Mouse (Mus musculus): Measurements from ENCODE around the gene Trim11. TPM values are rescaled to one million over a fixed set of nuclear protein-coding genes. Genes with fewer than 3 reads are reported as not detected.
A peak's percentile ranks its signal among the peaks of the same experiment; 100 is the strongest.

Gene Trim11
- total and polyA plus RNA-seq, 2 experiments from 2014 or later: 26.0 to 36.8 TPM

DNA sequence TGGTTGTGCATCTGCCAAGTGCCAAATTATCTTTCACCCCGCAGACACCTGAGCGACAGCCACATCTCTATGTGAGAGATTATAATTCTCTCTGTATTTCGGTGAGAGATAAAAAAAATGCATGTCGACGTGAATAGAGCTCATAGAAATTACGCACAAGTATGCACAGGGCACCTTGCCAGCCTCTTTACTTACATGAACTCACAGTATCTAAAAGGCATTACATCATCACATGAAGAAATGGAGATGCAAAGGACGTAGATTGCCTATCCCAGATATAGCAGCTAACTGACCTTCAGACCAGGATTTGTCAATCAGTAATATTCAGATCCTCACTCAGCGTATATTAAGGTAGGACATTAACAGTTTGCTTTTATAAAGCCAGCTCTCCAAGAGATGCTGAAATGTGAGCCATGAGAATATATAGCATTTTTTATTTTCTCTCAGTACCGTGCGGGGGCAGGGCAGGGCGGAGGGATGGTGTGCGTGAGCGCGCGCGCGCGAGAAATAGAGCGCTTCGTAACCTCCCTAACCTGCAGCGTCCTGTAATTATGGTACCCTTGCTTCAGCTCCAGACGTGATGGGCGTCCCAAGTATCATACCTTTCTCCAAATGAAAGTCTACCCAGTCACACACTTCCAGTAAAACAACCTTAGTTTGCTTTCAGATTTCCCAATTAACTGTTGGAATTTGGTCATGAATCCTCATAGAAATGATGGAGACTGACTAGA is 29.9 kb upstream of the Trim11 start:
- Histone ChIP-seq H3K4me2 (ENCODE audit: low read depth, low read length) (peak overlapping the region; percentile 53), H3K9ac (replicated peaks; ENCODE audit: low read depth, low read length) (no peak overlapping the region), H3K9me3 (replicated peaks; ENCODE audit: control insufficient read depth, low read length) (no peaks in the 10 kb centered on the region), H3K4me1 (ENCODE audit: control insufficient read depth, insufficient read depth) (0 out of 2 replicates have a peak, but pooled peaks cover 1% of the 10 kb centered on the region), H3K27ac (ENCODE audit: low read depth) (no peak overlapping the region; the same call in 1 of the 2 replicates), H3K4me3 (ENCODE audit: low read depth, low read length) (peak overlapping the region; percentile 29), H3K27me3 (ENCODE audit: control insufficient read depth, insufficient read depth, low read length) (peaks cover 29% of the 10 kb centered on the region), H3K36me3 (replicated peaks; ENCODE audit: control insufficient read depth, insufficient read depth, low read length) (no peaks in the 10 kb centered on the region)
- no peak; the same call in 1 of the 2 replicates for ATAC-seq (ENCODE audit: insufficient read depth, low read depth)
- TF ChIP-seq CTCF (IDR thresholded peaks at IDR 0.05; ENCODE audit: low read depth): no peak
- no peak for TF ChIP-seq EP300 (IDR thresholded peaks at IDR 0.05; ENCODE audit: low read depth)
- no peak for DNase-seq (ENCODE audit: low spot score)
- 13% methylated on average over 23 of the region's 23 CpGs for WGBS

DNA sequence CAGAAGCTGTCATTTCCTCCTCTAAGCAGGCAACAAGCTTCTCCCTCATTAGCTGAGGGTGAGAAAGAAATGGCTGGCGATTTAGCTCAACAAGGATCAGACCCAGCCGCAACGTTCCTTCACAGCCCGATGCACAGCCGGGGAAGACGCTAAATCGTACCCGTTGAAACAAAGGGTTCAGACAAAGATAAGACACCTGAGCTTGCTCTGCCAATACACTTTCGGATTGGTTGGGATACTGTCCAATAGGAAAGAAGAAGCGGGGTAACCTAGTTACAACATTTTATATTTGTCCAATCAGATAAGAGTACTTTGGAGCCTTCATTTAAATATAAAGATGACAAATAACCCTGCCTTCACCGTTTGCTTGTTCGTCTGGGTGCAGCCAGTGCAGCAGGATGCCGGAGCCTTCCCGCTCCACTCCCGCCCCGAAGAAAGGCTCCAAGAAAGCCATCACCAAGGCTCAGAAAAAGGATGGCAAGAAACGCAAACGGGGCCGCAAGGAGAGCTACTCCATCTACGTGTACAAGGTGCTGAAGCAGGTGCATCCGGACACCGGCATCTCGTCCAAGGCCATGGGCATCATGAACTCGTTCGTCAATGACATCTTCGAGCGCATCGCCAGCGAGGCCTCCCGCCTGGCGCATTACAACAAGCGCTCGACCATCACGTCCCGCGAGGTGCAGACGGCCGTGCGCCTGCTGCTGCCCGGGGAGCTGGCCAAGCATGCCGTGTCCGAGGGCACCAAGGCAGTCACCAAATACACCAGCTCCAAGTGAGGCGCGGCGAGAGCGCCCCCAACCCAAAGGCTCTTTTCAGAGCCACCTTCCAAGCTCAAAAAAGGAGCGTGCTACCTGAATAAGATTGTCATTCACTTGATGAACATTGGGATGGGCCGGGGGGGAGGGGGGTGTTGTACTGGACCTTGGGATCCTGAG is 29.1 kb upstream of the Trim11 start, which contains the start of gene Hist3h2ba:
Gene Hist3h2ba, plus strand, starts transcription at position 379 of the 938 bp plus-strand sequence.
- no peaks in the 10 kb centered on the region for H3K9me3 ChIP-seq (replicated peaks; ENCODE audit: control insufficient read depth, low read length)
- H3K36me3 ChIP-seq (replicated peaks; ENCODE audit: control insufficient read depth, insufficient read depth, low read length): no peaks in the 10 kb centered on the region
- no peak for TF ChIP-seq CTCF (IDR thresholded peaks at IDR 0.05; ENCODE audit: low read depth)
- TF ChIP-seq EP300 (IDR thresholded peaks at IDR 0.05; ENCODE audit: low read depth): no peak
- H3K4me1 ChIP-seq (ENCODE audit: control insufficient read depth, insufficient read depth): peaks cover 10% of the 10 kb centered on the region
- peak; percentile 84 for DNase-seq (ENCODE audit: low spot score)
- no peak within 1 kb of the TSS for H3K9ac ChIP-seq (replicated peaks; ENCODE audit: low read depth, low read length)
- peak; percentile 82 for ATAC-seq (ENCODE audit: insufficient read depth, low read depth)
- H3K4me2 ChIP-seq (ENCODE audit: low read depth, low read length): peak within 1 kb of the TSS; percentile 53
- WGBS: under 1% methylated on average over 48 of the region's 48 CpGs
- H3K27me3 ChIP-seq (ENCODE audit: control insufficient read depth, insufficient read depth, low read length): peaks cover 29% of the 10 kb centered on the region
- peak within 1 kb of the TSS; percentile 29 for H3K4me3 ChIP-seq (ENCODE audit: low read depth, low read length)
- H3K27ac ChIP-seq (ENCODE audit: low read depth): peak within 1 kb of the TSS; percentile 61; the same call in 1 of the 2 replicates

DNA sequence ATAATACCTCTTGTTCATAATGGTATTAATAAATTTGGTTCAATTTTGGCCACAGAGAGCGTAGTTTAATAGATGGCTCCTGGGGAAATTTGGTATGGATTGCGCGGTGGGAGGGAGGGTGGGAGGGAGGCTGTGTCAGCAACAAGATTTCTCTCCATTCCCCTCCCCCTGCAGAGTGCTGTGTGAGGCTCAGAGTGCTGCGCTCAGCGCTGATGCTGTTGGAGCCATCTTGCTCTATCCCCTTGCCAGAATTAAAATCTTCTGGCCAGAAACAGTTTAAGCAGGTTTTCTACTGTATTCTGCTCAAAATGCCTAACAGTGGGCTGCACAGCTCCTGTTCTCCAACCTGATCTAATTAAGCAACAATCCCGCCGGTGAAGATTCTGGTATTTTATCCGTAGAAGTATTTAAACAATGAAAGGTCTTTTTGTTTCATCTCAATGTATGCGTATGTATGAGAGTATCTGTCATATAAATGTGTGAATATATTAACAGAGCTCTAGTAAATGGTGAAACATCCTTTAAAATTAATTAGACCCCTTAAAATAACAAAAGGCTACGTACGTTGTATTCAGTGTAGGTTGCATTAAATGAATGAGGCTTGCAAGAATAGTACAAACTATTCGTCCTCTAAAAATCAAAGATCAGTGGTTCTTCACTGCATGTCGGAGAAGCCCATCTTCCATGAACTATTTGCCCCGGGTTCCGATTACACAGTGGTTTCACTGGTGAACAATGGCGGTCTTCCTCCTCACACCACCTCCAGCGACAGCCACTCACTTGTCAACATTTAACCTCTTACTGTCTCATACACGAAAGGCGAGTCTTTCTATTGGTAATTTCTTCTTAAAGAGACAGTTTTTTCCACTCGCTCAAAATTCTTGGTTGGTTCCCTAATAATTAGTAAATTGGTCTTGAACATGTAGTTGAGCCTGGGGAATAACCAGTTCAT is 28.1 kb upstream of the Trim11 start:
- Histone ChIP-seq H3K4me1 (ENCODE audit: control insufficient read depth, insufficient read depth) (peaks cover 11% of the 10 kb centered on the region), H3K36me3 (replicated peaks; ENCODE audit: control insufficient read depth, insufficient read depth, low read length) (no peaks in the 10 kb centered on the region), H3K27ac (ENCODE audit: low read depth) (peak overlapping the region; percentile 61; the same call in 1 of the 2 replicates), H3K4me2 (ENCODE audit: low read depth, low read length) (peak overlapping the region; percentile 53), H3K27me3 (ENCODE audit: control insufficient read depth, insufficient read depth, low read length) (peaks cover 29% of the 10 kb centered on the region), H3K9me3 (replicated peaks; ENCODE audit: control insufficient read depth, low read length) (no peaks in the 10 kb centered on the region), H3K9ac (replicated peaks; ENCODE audit: low read depth, low read length) (no peak overlapping the region), H3K4me3 (ENCODE audit: low read depth, low read length) (peak overlapping the region; percentile 29)
- DNase-seq (ENCODE audit: low spot score): peak; percentile 5
- ATAC-seq (ENCODE audit: insufficient read depth, low read depth): no peak
- 26% methylated on average over 20 of the region's 20 CpGs for WGBS
- TF ChIP-seq CTCF (IDR thresholded peaks at IDR 0.05; ENCODE audit: low read depth): no peak
- TF ChIP-seq EP300 (IDR thresholded peaks at IDR 0.05; ENCODE audit: low read depth): no peak

DNA sequence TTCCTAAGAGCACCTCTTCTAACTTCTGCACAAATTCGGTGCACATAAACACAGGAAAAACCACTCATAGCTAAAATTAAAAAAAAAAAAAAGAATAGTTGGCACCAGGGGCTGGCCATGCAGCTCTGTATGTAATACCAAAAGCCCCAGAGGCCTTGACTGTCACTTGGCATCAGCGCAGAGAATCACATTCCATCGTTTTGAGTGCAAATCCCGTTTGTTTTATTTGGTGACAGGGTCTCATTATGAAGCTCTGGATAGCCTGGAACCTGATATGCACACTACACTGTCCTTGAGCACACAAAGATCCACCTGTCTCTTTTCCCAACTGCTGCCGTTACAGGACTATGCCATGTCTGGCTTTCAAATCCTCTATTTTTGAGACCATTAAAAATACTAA is 26.7 kb upstream of the Trim11 start:
- Histone ChIP-seq H3K4me2 (ENCODE audit: low read depth, low read length) (no peak overlapping the region), H3K9me3 (replicated peaks; ENCODE audit: control insufficient read depth, low read length) (no peaks in the 10 kb centered on the region), H3K4me1 (ENCODE audit: control insufficient read depth, insufficient read depth) (peaks cover 14% of the 10 kb centered on the region), H3K27me3 (ENCODE audit: control insufficient read depth, insufficient read depth, low read length) (peaks cover 29% of the 10 kb centered on the region), H3K9ac (replicated peaks; ENCODE audit: low read depth, low read length) (no peak overlapping the region), H3K36me3 (replicated peaks; ENCODE audit: control insufficient read depth, insufficient read depth, low read length) (0 out of 2 replicates have a peak, but pooled peaks cover under 1% of the 10 kb centered on the region), H3K27ac (ENCODE audit: low read depth) (no peak overlapping the region), H3K4me3 (ENCODE audit: low read depth, low read length) (no peak overlapping the region)
- no peak for DNase-seq (ENCODE audit: low spot score)
- TF ChIP-seq EP300 (IDR thresholded peaks at IDR 0.05; ENCODE audit: low read depth) (no peak), CTCF (IDR thresholded peaks at IDR 0.05; ENCODE audit: low read depth) (no peak)
- WGBS: 79% methylated on average over 5 of the region's 5 CpGs
- no peak for ATAC-seq (ENCODE audit: insufficient read depth, low read depth)

Measured in heart, postnatal 0 days (tissue).